Mouse (Mus musculus) kidney, postnatal 14 days (tissue): ENCODE results near the gene Grtp1.
A peak's percentile ranks its signal among the peaks of the same experiment; 100 is the strongest.

ENCODE experiments used
- DNase-seq: peaks from one replicate; pipeline ENCODE4 v3.0.0; 2022; ENCODE audit warnings: mixed read lengths

Grtp1 gene

DNA sequence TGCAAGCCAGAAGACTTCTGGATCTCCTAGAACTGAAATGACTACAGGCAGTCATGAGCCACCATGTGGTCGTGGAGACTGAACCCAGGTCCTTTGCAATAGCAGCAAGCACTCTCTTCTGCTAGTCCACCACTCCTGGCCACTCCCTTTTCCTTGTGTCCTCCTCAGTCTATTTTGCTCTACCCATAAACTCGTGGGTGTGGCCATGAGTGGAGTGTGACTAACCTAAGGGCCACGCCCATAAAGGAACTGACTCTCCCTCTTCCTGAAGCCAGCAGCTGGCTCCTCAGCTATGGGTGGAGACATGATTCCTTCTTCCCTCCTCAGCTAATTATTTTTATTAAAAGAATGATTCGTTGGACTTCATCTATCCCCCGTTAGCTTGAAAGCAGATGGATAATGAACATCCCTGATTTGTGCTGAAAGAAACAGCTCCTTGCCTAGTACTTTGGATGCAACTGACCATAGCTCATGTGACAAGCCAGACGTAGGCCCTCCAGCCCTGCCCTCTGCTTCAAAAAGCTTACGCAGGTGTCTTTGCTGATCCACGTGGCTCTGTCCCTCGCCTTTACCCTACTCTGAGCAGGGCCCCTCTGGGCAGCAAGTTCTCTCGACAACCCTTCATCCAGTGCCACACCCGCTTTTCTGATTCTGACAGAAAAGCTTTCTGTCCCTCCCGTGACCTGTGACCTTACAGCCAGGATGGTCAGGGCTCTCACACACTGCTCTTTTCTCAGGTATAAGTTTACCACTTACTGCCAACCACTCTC is 4.1 kb upstream of the Grtp1 start:
- peak; percentile 34 for DNase-seq

DNA sequence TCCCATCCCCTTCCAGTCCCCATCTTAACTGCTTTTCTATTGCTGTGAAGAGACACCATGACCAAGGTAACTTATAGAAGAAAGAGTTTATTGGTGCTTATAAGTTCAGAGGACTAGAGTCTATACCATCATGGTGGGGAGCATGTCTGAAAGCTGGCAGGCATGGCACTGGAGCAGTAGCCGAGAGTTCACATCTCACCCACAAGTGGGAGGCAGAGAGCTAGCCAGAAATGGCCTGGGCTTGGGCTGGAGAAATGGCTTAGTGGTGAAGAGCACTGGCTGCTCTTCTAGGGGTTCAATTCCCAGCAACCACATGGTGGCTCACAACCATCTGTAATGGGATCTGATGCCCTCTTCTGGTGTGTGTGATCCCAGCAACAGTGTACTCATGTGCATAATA is 3.1 kb upstream of the Grtp1 start:
- no peak for DNase-seq

DNA sequence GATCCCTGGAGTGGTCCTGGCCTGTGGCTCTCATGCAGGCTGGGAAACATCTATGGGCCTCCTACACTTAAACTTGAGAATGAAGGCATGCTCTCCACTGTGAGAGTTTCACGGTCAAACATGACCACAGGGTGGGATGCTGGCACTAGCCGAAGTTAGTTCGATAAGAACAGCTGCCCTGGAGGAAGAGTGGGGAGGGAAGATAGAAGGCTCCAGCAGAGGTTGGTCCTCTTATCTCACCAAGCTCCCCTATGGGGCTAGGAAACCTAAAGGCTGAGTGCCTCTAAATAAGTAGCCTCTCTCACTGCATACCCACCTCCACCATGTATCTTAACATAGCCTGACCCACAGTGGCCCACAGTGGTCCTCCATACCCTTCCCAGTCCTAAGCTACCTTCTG is 2.4 kb upstream of the Grtp1 start:
- DNase-seq, result no peak

DNA sequence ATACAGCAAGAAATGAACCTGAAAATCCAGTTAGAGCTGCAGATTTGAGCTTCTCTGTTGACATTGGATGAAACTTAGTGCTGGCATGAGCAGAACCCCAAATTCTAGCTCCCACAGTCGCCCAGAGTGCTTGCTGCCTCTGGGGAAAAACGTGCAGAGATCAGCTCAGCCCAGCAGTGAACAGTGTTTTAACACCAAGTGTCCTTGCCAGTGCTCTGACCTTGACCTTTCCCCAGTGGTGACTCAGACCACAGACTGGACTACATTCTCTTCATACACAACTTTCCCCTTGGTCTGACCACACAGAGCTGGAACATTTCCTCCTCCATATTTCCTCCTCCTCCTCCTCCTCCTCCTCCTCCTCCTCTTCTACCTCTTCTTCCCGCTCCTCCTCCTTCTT is 1.6 kb upstream of the Grtp1 start:
- no peak for DNase-seq

DNA sequence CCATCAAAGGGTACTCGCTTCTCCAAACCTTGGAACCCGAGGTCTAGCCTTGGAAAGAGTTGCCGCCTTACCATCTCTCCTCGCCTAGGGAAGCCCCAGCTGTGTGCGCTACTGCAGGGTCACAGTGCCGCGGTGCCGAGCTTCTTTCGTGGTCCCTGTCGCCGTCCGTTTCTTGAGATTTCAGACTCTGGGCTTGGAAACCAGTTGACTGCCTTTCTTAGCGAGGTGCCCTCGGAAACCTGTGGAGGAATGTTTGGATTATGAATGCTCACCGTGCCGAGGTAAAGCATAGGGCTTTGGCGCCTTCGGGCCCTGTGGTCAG is 554 bp upstream of the Grtp1 start:
- no peak for DNase-seq

DNA sequence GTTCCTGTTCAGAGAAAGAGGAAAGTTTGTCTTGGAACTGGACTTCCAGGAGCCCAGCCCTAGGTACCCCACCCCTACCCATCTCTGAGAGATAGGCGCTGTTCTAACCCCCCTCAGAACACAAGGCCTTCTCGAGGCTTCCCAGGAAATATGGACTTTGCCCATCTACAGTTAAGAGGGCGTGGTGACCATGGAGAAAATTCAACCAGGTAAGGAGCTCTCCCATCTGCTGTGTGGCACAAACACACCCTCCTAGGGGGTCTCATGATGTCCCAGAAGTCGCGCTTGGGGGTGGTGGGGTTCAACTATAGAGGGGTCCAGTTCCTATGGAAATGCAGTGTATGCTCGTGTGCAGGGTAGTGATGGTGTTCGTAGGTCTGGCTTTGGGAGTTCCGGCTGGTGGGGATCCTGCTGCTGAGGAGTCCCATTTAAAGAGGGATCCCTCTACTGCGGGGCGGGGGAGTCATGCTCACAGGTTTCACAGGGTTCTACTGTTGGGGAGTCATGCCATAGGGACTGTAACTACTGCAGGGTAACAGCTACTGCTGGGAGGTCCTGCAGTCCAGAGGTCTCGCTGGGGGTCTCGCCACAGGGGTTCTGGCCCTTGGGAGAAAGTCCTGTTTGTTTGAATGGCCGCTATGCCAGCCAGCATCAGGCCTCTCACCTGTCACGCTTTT is 897 bp downstream of the Grtp1 start:
- DNase-seq, result peak; percentile 60

DNA sequence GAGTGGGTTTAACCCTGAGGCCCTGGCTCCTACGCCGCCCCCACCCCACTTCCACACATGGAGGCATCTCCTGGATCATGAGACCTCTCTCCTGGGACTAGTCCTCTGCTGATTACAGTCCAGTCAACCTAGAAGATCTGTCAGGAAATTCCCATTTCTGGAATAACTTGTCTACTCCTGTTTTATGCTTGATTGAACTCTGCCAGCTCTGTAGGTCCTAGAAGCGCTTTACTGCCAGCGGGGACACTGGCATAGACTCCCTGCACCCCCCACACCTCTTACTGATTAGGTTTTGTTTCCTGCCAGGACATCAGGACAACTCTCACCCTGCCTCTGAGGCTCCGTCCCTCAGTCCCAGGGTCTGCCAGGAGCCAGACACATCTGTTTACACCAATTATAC is 2.9 kb downstream of the Grtp1 start:
- no peak for DNase-seq

DNA sequence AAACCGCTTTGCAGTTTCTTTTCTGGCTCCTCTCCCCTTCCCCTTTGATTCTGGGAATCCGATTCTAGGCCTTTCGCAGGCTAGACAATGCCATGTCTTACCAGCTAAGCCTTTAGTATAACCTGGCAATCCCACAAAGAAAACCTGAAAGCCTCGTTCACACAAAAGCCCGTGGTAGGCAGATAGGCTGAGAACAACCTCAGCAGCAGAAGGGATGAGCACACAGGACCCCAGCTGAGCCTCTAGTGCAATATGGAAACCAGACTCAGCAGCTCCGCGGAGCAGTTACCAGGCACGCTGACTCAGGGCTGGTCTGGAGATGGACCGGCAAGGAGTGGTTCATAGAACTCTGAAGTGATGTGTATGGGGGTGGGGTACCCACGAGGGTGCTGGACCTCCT is 5.6 kb downstream of the Grtp1 start:
- no peak for DNase-seq

DNA sequence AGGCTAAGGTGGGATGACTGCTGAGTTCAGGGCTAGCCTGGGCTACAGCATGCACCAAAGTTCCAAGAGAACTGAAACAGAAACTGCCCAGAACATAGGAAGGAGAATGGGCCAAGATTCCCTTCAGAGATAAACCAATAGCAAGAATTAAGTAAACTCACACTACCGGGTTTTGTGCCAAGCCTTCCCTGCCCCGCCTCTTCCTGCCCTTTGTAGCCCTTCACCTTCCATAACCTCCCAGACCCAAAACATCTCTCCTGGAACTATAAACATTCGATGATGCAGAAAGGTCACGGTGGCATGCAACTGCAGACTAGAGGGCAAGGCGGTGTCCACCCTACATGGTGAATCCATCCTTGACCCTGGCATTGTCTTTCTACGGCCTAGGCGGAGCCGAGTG is 10.2 kb downstream of the Grtp1 start:
- no peak for DNase-seq

DNA sequence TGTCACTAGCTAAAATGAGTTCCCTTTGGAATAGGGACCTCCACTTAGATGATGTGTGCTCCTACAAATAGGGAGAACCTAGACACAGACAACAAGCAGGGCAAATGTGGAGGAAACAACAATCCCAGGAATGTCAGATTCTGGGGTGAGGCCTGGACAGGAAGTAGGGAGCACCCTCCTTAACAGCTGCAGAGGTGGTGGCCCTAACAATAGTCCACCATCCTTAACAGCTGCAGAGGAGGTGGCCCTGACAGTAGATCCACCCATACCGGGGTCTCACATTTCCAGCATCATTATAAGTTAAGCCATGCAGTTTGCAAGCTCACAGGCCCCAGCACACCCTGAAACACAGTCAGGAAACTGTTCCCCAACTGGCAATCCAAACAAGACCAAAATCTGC is 11.6 kb downstream of the Grtp1 start:
- no peak for DNase-seq

DNA sequence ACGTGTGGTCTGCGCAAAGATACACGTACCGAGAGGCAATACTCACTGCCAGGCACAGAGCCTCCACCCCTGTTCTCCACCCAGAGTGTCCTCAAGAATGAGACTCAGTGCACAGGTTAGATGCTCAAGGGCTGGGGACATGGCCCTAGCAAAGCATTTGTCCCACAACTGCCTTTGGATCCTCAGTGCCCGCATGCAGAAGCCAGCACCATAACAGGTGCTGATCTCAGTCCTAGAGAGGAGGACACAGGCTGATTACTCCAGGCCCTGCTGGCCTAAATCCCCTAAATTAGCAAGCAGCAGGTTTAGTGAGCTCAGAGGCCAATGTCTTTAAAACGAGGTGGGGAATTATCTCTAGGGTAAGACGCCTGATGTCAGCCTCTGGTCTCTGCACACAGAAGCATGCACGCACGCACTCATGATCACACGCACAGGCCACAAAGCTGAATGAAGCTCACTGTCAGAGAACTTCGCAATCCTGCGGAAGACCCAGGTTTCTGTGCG is 12.3 kb downstream of the Grtp1 start:
- no peak for DNase-seq

DNA sequence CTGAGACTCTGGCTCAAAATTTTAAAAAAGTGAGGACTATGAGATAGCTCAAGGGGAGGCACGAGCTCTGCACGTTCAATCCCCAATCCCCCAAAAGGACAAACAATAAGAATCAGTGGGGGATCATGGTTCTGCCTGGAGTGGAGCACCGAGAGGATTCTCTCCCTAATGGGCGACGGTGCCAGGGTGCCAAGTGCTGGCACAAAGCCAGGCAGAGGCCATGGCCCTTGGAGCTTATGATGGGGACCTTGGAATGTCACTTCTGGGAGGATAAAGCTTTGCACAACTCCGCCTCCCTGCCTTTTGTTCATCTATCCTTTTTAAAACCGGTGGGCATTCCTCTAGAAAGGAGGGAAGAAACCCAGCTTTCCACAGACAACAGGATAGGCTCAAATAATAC is 12.8 kb downstream of the Grtp1 start:
- no peak for DNase-seq

DNA sequence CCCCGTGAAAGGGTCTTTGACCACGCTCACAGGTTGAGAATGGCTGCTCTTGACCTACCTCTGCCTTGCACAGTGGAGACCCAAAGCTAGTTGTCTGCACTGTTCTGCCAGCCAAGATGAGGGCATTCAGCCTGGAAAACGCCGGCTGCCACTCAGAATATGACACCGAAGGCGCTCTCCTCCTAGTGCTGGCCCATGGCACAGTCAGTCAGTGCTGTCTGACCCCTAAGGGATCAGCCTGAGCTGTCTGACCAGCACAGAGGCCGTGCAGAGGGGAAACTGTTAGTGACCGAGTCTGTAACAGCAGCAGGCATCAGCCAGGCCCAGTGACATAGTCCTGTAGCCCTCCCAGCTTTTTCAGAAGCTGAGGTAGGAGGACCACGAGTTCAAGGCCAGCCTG is 13.2 kb downstream of the Grtp1 start:
- no peak for DNase-seq

DNA sequence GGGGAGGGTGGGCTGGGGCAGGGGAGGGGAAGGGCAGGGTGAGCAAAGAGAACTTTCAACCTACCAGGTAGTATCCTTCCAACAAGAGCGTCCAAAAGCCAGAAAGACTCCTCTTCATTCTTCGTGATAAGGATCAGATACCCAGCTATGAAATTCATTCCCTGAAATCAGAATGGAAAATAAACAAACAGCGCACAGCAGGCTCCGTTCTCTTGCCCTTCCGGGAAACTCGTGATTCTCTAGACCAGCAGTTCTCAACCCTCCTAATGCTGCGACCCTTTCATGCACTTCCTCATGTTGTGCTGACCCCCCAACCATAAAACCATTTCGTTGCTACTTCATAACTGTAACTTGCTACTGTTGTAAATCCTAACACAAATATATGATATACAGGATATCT is 13.6 kb downstream of the Grtp1 start:
- DNase-seq, result no peak

DNA sequence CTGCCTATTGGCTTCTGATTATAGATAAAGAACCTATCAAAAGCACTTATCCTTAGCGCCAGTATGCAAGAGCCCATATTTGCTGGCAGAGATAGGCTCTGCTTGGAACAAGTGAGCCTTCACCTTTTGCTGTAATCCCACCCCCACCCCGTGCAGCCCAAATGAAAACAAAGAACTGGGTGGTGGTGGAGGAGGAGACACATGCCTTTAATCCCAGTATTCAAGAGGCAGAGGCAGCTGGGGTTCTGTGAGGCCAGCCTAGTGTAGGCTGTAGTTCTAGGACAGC is 18.8 kb downstream of the Grtp1 start:
- DNase-seq, result no peak

DNA sequence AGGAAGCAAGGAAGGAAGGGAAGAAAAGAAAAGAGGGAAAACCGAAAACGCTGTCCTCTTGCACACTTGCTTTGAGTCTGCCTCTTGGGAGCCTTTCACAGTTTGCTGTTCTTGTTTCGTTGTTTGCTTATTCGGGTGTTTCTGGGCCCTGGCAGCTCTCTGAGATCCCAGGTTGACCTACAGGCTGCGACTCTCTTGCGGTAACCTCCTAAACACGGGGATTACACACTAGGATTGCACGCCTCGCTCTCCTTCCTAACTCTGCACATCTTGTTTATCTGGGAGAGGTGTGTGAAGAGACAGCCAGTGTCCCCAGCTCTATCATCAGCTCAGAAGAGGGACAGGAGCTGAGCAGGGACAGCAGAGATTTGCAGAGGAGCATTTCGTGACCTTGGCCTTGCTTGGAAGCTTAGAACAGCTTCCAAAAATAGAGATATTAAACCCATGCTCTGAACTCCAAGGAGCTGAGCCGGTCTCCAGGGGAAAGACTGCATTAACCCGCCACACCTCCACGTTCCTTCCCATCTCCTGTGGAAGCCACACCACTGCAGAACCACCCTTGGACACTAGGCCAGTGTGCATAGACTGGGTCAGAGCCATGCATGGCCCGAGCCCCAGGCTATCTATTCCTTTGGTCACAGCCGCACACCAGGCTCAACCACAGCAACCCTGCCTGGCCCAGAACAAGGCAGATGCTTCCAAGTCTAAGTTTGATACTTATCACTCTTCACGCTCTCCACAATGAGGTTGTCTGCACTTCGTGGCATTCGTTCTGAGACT is 19.3 kb downstream of the Grtp1 start:
- no peak for DNase-seq

DNA sequence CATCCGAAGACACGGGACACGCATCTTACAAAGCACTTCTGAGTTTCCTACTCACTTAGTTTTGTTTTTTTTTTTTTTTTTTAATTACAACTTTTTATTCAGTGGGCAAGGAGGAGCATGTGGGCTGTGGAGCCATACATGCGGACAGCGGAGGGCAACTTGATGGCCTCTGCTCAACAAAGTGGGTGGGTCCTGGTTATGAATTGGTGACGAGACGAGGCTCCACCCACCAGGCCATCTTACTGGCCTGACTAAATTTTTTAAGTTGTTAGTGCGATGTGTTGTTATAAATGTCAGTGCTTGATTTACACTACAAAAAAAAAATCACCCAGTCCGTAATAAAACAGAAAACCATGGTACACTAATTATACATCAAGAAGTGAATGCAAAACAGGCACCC is 20.0 kb downstream of the Grtp1 start:
- no peak for DNase-seq

DNA sequence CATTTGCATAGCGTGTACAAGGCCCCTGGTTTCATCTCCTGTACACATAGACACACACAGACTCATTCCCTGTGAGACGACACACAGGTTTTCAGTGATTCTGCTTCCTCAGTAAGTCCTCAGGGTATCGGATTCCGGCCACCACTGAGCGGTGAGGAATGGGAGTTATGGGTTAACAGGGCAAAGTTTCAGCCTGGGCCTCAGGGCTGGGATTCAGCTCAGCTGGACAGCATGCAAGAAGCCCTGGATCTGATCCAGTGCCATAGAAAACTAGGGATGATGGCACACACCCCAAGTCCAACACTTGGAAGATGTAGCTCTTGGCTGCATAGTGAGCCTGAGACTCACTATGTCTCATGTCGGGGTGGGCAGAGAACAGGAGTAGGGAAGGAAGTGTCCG is 20.5 kb downstream of the Grtp1 start:
- DNase-seq, result no peak

DNA sequence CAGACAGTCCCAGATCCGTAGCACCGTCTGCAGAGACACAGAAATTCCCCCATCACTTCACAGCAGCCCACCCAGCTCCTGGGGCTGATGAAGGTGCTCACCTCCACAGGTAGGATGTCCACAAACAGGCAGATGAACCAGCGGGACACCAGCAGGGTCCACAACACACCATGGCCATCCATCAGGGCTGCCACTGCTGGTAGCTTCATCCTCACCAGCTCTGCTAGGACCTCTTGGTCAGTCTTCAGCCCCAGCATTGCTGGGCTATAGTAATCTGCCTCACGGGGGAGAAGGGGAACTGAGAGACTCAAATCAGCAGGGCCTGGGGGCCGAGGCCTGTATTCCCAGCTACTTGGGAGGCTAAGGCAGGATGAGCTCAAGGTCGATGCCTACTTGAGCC is 20.9 kb downstream of the Grtp1 start:
- no peak for DNase-seq

DNA sequence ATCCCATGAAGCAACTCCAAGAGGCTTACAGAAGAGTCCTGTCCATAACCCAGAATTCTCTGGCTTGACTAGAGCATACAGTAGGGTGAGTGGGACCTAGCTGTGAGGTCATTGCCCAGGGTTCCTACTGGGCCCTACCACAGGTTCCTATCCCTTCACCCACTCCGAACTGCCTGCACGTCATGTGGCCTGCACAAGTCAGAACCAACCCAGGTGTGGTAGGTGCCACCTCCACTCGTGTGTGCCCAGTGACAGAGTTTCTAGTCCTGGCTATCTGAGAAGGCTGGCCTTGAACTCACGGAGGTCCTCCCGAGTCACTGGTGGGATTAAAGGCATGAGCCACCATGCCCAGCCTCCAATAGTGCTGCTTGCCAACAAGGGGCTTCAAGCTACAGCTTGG is 22.3 kb downstream of the Grtp1 start:
- no peak for DNase-seq

DNA sequence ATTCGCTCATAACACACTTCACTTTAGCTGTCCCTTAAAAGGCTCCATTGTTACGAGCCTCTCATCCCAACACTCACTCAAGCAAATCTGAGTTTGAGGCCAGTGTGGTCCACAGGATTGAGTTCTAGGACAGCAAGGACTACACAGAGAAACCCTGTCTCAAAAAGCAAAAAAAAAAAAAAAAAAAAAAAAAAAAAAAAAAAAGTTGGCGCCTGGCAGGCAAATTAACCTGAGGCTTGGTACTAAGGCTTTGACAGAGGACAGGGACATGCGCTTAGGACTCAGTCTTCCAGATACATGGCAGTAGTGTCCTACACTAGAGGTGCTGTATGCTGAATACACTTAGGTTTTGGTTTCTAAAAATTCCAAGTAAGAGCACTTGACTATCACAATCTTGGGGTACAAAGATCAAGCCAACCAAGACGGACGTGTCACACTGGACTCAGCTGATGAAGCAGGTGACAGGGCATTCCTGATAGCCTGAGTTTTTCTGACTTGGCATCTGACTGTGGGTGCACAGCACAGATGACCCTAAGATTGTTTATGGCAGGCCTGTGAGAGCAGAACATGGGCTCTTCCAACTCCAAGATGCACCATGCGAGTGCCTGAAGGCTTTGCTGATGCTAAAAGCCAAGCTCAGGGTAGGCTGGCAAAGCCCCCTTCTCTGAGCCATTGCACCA is 23.1 kb downstream of the Grtp1 start:
- DNase-seq, result no peak

DNA sequence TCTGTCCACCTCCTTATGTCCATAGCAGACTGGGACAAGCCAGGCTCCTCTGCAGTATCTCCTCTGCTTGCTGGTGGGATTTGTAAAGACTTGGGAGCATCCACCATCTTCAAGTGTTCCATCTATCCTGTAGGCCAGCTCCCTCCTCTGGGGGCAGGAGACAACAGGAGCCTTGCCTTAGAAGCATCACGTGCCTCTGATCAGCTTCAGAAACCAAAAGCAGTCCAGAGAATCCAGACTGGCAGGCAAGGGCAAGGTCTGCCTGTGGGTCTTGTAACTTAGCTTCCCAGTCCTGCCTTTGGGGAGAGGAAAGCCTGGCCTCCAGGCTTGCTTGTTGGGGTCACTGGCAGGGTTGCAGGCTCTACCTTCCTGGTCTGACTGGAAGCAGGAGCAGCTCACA is 24.8 kb downstream of the Grtp1 start:
- no peak for DNase-seq

DNA sequence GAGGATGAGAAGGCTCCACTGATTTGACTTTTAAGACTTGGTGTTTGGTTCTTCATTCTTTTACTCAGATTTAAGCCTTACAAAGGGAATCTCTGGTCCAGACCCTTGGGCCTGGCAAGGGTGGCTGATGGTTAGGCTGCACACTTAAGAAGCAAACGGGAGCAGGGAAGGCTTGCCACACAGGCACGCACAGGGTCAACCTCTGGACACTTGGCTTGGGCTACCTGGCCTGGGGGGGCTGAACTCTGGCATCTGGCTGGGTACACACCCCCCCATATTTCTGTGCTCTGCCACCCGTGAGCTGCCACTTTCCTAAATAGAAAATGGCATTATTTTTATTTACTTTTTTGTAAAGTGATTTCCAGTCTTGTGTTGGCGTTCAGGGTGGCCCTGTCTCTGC is 25.6 kb downstream of the Grtp1 start:
- peak; percentile 42 for DNase-seq

DNA sequence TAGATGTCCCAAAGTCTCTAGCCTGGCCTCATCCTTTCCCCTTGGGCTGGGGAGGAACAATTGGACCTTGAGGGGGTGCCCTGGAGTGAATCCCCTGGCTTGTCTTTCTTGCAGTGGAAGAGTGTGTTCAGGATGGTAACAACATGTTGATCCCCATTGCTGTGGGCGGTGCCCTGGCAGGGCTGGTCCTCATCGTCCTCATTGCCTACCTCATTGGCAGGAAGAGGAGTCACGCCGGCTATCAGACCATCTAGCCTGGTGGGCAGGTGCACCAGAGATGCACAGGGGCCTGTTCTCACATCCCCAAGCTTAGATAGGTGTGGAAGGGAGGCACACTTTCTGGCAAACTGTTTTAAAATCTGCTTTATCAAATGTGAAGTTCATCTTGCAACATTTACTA is 26.1 kb downstream of the Grtp1 start:
- no peak for DNase-seq
